Mouse (Mus musculus) brain, adult 2 months (tissue): ENCODE measurements around the gene B020011L13Rik.
"Not testable (repeated sequence)": the region's sequence is repeated elsewhere in the genome, so short reads cannot be mapped to it uniquely, and the experiment has no call there.

ENCODE experiments used
- DNase-seq: peaks from one replicate; pipeline ENCODE4 v3.0.0; 2011; ENCODE audit warnings: low read depth, low spot score

B020011L13Rik gene

DNA sequence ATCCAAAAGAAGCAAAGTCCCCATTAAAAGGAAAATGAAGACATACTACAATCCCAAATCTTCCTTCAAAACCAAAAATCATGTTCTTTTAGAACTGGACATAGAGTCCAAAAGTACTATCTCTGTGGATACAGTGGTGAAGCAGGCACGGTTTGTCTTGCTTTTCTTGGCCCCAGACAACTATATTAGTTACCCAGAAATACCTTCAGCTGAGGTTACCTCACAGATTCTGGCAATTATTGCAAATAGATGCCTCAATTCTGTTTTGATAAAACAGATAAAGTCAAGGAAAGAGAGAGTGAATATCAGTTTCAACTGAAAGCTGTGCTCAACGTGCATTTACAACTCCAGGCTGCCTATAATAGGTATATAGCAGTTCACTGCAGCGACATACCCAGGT, at the start of gene B020011L13Rik:
B020011L13Rik (plus strand) TSS at position 301 of the 400 bp plus-strand sequence.
- not testable (repeated sequence) for DNase-seq

DNA sequence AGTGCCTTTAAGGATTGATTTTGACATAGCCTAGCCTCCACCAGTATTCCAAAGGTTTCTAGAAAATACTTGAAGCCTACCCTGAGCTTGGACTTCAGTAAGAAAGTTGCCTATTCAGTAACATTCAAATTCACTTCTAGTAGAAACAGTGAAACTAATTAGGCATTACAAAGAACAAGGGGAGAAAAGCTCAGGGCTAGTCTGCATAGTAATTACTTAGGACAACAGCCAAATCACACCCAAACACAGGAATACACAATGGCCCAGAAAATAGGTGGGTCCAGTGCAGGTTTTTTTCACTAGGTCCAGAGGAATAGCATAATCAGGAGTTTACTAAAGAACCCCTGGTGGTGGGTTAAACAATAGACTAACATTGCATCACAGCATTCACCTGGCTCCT, 35.3 kb downstream of the B020011L13Rik start:
- DNase-seq: not testable (repeated sequence)

DNA sequence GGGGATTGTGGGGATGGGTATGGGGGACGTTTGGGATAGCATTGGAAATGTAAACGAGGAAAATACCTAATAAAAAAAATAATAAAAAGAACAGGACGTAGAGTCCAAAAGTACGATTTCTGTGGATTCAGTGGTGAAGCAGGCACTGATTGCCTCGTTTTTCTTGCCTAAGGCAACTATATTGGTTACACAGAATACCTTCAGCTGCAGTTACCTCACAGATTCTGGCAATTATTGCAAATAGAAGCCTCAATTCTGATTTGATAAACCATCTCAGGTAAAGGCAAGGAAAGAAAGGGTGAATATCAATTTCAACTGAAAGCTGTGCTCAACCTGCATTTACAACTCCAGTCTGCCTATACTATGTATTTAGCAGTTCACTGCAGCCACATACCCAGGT, 48.8 kb downstream of the B020011L13Rik start, which contains the start of gene Gm28360:
Gm28360 (plus strand) TSS at position 301 of the 400 bp plus-strand sequence.
- DNase-seq: not testable (repeated sequence)

- DNase-seq: not testable (repeated sequence)
Measured at GRCm38 (mm10) chr1:117851718-117852117, 70.8 kb downstream of the B020011L13Rik start.
